Mouse (Mus musculus) kidney, embryonic 15.5 days (tissue): ENCODE measurements at regions not wholly inside any gene's neighbourhood (a gene's known extent, or its start where the extent isn't known, plus 50 kb on each side); places are given as distances from the start of the nearest gene placed in this dataset.
A peak's percentile ranks its signal among the peaks of the same experiment; 100 is the strongest.
"Not testable (repeated sequence)": the region's sequence is repeated elsewhere in the genome, so short reads cannot be mapped to it uniquely, and the experiment has no call there.

Experiments used
- ATAC-seq: fragments of 200-750 bp; cut with Nextera tagmentation; replicated peaks from 2 replicates; pipeline ENCODE4 v1.8.0; 2017; ENCODE audit warnings: moderate TSS enrichment; ENCODE audit not compliant: low FRiP score
- H3K27ac ChIP-seq: fragments of 300-500 bp; sonication (generic); 2 replicates; pipeline ENCODE4 v1.5.1; 2015; ENCODE audit warnings: mild to moderate bottlenecking, inconsistent platforms
- H3K27me3 ChIP-seq: fragments of 300-500 bp; sonication (generic); 2 replicates; pipeline ENCODE4 v1.6.1; 2015; ENCODE audit warnings: inconsistent platforms
- H3K36me3 ChIP-seq: fragments of 300-500 bp; sonication (generic); 2 replicates; pipeline ENCODE4 v1.6.1; 2015; ENCODE audit warnings: inconsistent platforms
- H3K4me1 ChIP-seq: fragments of 300-500 bp; sonication (generic); 2 replicates; pipeline ENCODE4 v1.6.1; 2015; ENCODE audit warnings: inconsistent platforms
- H3K4me2 ChIP-seq: fragments of 300-500 bp; sonication (generic); 2 replicates; pipeline ENCODE4 v1.6.1; 2015; ENCODE audit warnings: moderate library complexity, mild to moderate bottlenecking, inconsistent platforms
- H3K4me3 ChIP-seq: fragments of 300-500 bp; sonication (generic); replicated peaks from 2 replicates; pipeline ENCODE4 v1.5.1; 2015; ENCODE audit warnings: mild to moderate bottlenecking, inconsistent platforms
- H3K9ac ChIP-seq: fragments of 300-500 bp; sonication (generic); 2 replicates; pipeline ENCODE4 v1.6.1; 2015; ENCODE audit warnings: mild to moderate bottlenecking, inconsistent platforms
- H3K9me3 ChIP-seq: fragments of 300-500 bp; sonication (generic); replicated peaks from 2 replicates; pipeline ENCODE4 v1.6.1; 2016; ENCODE audit warnings: inconsistent platforms
- WGBS: fragments of 180-500 bp; shearing (Covaris S2); methylation state at CpG from one replicate; pipeline ENCODE4 v1.1.7; 2015; ENCODE audit warnings: mixed read lengths; 5-methylcytosine and 5-hydroxymethylcytosine counted together

DNA sequence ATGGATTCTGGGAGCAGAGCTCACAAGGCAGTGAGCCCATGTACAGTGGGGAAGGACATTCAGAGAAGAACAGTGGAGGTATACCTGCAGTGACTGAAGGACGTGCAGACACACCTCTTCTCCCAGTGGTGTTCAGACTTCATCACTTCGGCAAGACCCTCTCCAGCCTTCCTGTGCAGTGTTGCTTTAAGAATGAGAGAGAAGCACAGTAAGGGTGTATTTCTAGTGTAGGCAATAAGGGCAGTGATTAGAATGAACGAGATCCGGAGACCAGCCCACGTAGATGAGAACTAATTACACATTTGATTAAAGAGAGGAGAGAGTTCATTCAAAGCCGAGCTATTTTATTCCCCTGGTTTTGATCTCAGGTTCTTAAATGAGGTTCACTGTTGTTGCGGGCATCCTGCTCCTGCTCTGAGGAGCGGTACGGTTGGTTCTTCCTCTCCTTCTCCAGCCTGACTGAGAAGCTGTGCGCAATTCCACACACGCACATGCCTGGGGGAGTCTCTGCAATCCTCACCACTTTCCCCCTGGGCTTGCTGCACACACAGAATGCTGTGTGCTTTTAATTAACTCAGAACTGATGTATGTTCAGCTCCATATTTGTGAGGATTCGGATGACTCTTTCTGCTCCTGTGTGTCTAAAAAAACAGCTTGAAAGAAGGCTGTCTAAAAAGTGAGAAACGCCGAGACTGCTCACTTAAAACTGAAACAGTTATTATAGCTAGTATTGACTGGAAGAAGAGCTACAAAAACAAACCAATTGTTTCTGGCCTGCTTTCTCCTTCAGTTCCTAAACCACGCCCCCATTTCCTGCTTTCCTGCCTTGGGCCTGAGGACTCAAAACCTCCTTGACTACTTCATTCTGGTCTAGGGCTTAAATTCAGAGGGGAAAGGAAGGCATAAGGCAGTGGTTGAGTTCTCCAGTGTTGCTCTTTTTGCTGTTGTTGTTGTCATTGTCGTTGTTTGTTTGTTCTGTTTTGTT is 114.2 kb upstream of the Fhl2 start:
- no peaks in the 10 kb centered on the region for H3K9me3 ChIP-seq
- H3K4me2 ChIP-seq: no peak overlapping the region
- H3K27ac ChIP-seq: peak overlapping the region; percentile 57
- H3K36me3 ChIP-seq: no peaks in the 10 kb centered on the region
- H3K4me1 ChIP-seq: peaks cover 14% of the 10 kb centered on the region
- H3K27me3 ChIP-seq: no peaks in the 10 kb centered on the region
- no peak overlapping the region for H3K9ac ChIP-seq
- no peak overlapping the region for H3K4me3 ChIP-seq
- no peak; the same call in 1 of the 2 replicates for ATAC-seq
- 50% methylated on average over 16 of the region's 16 CpGs for WGBS

DNA sequence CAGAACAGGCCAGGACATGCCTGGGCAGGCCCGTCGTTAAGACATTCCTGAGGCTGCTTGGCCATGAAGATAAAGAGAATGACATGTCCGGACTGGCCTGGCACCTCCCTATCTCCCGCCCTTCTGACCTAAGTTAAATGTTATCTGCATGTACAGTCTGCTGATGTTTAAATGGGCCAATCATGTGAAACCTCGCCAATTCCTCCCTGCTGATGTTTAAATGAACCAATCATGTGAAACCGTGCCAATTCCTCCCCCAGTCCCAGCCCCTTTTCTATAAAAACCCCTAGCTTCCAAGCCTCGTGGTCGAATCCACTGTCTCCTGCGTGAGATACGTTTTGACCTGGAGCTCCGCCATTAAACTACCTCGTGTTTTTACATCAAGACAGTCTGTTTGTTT is 119.5 kb upstream of the Fhl2 start:
- H3K9me3 ChIP-seq, H3K4me3 ChIP-seq, H3K9ac ChIP-seq, H3K27ac ChIP-seq, H3K4me2 ChIP-seq, ATAC-seq, H3K27me3 ChIP-seq, H3K4me1 ChIP-seq, H3K36me3 ChIP-seq: not testable (repeated sequence)
- WGBS: 73% methylated on average over 12 of the region's 12 CpGs

GRCm38 (mm10) chr1:43317076-43317871 is 120.5 kb upstream of the Fhl2 start:
- ATAC-seq: no peak

GRCm38 (mm10) chr1:43333488-43333887 is 110.9 kb upstream of the Nck2 start:
- H3K9ac ChIP-seq: not testable (repeated sequence)
- 90% methylated on average over 10 of the region's 10 CpGs for WGBS

More at GRCm38 (mm10) chr1:43317076-43317871, 120.5 kb upstream of the Fhl2 start:
- Histone ChIP-seq H3K27ac (no peak overlapping the region), H3K27me3 (no peaks in the 10 kb centered on the region), H3K4me1 (no peaks in the 10 kb centered on the region), H3K9ac (no peak overlapping the region), H3K36me3 (no peaks in the 10 kb centered on the region), H3K4me3 (no peak overlapping the region), H3K9me3 (no peaks in the 10 kb centered on the region), H3K4me2 (no peak overlapping the region)
- 82% methylated on average over 3 of the region's 3 CpGs for WGBS

GRCm38 (mm10) chr1:43337168-43337784 is 107.1 kb upstream of the Nck2 start:
- no peak overlapping the region for H3K9ac ChIP-seq
- no peaks in the 10 kb centered on the region for H3K27me3 ChIP-seq
- H3K36me3 ChIP-seq: no peaks in the 10 kb centered on the region
- peaks cover 28% of the 10 kb centered on the region for H3K4me1 ChIP-seq
- H3K4me2 ChIP-seq: no peak overlapping the region
- WGBS: 55% methylated on average over 3 of the region's 3 CpGs
- peaks cover 10% of the 10 kb centered on the region; the same call in 1 of the 2 replicates for H3K9me3 ChIP-seq
- H3K27ac ChIP-seq: peak overlapping the region; percentile 80
- H3K4me3 ChIP-seq: no peak overlapping the region
- peak; percentile 88 for ATAC-seq

More at GRCm38 (mm10) chr1:43333488-43333887, 110.9 kb upstream of the Nck2 start:
- H3K4me2 ChIP-seq, H3K4me3 ChIP-seq, H3K27me3 ChIP-seq, H3K9me3 ChIP-seq, H3K27ac ChIP-seq, ATAC-seq, H3K36me3 ChIP-seq: not testable (repeated sequence)
- peaks cover 18% of the 10 kb centered on the region for H3K4me1 ChIP-seq

DNA sequence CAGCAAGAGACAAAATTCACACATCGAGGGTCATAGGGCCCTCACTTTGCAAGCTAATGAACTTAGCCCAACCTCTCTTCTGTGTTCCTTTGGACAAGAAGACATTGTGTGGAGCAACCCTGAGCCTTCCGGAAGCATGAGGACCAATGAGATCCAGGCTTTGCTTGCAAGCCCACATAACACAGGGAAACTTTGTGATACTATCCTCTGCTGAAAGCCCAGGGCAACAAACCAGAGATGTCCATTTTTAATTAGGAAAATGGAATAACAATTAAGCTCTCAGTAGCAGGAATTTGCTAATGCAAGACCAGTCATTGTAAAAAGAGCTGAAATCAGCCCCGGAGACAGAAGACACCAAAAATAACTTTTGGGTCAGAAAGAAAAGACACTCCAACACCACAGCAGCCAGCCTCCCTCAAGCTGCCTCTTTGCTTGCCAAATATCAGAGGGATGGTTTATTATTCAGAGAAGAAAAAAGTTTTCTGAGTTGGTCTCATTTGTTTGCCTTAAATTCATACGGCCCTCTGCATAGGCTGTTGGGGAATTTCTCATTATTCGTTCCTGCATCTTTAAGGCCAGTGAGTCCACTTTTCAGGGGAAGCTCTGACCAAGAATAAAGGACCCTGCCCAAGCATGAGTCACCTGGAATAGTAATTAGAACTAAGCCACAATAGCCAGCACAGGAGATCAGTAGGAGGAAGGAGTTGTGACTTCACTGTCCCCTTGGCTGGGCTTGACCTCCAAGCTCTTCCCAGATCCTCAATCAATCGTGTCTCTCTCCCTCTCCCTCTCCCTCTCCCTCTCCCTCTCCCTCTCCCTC is 106.1 kb upstream of the Nck2 start:
- Histone ChIP-seq H3K9me3 (peaks cover 7% of the 10 kb centered on the region; the same call in 1 of the 2 replicates), H3K9ac (no peak overlapping the region), H3K4me3 (no peak overlapping the region), H3K4me2 (no peak overlapping the region), H3K36me3 (no peaks in the 10 kb centered on the region), H3K27ac (peak overlapping the region; percentile 74), H3K4me1 (peaks cover 28% of the 10 kb centered on the region), H3K27me3 (no peaks in the 10 kb centered on the region)
- 50% methylated on average over 6 of the region's 6 CpGs for WGBS
- no peak for ATAC-seq

DNA sequence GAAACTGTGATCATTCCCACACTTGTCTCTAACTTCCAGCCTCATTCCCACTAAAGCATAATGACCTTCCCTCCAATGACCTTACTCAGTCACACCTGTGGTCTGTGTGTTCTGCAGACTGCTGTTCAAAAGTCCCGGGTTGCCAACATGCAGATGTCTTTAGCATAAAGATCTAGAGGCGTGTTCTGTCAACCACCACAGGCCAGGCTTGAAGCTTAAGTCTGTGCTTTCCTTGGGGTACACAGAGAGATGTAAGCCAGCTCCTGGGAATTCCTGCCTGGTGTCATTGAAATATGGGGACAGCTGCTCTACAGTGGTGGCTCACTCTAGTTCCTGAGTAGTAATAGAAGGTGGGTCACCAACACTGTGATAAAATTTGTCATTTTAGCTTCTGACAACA is 101.5 kb upstream of the Nck2 start:
- Histone ChIP-seq H3K4me2 (no peak overlapping the region), H3K4me1 (peaks cover 17% of the 10 kb centered on the region), H3K27me3 (no peaks in the 10 kb centered on the region), H3K9ac (no peak overlapping the region), H3K4me3 (no peak overlapping the region), H3K36me3 (no peaks in the 10 kb centered on the region), H3K9me3 (no peaks in the 10 kb centered on the region), H3K27ac (no peak overlapping the region)
- ATAC-seq: no peak
- WGBS: 89% methylated on average over 2 of the region's 2 CpGs

DNA sequence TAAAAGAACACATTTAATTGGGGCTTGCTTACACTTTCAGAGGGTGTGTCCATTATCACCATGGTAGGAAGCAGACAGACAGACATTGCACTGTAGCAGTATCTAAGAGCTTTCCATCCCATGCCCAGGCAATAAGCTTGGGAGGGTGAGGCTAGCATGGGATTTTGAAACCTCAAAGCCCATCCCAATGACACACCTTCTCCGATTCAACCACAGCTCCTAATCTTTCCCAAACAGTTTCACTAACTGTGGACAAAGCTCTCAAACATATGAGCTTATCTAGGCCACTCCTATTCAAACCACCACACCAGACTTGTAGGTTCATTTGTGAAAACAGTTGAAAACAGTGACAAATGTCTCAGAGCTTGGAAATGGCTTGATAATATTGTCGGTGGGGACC is 101.0 kb upstream of the Nck2 start:
- H3K27ac ChIP-seq: no peak overlapping the region
- no peaks in the 10 kb centered on the region for H3K27me3 ChIP-seq
- ATAC-seq: no peak
- no peaks in the 10 kb centered on the region for H3K36me3 ChIP-seq
- H3K4me3 ChIP-seq: no peak overlapping the region
- H3K9me3 ChIP-seq: no peaks in the 10 kb centered on the region
- 90% methylated on average over 2 of the region's 2 CpGs for WGBS
- peaks cover 11% of the 10 kb centered on the region for H3K4me1 ChIP-seq
- H3K9ac ChIP-seq: no peak overlapping the region
- no peak overlapping the region for H3K4me2 ChIP-seq

DNA sequence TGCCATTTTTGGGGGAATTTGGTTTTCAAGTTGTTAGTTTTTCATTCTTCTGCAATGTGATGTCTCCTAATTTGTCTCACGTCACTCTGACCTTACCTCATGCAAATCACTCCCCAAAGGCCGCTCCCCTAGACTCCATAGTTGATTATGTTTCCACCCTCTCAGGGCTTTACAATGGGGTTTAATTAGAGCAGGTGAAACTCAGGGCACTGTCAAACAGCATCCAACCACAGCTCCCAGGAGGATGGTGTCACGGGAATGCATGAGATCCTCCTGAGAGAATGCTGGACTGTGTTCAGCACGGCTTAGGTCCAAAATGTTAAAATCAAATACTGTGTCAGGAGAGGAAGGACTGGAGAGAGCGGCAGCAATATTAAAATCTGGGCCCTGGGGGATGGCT is 100.4 kb upstream of the Nck2 start:
- H3K27me3 ChIP-seq: no peaks in the 10 kb centered on the region
- no peak overlapping the region for H3K4me3 ChIP-seq
- peaks cover 9% of the 10 kb centered on the region; the same call in 1 of the 2 replicates for H3K4me1 ChIP-seq
- no peak overlapping the region for H3K9ac ChIP-seq
- no peak overlapping the region for H3K27ac ChIP-seq
- ATAC-seq: no peak
- no peaks in the 10 kb centered on the region for H3K36me3 ChIP-seq
- 80% methylated on average over 5 of the region's 5 CpGs for WGBS
- no peak overlapping the region for H3K4me2 ChIP-seq
- no peaks in the 10 kb centered on the region for H3K9me3 ChIP-seq

GRCm38 (mm10) chr1:43347152-43347551 is 97.2 kb upstream of the Nck2 start:
- Histone ChIP-seq H3K27ac (no peak overlapping the region), H3K9ac (no peak overlapping the region), H3K36me3 (no peaks in the 10 kb centered on the region), H3K9me3 (no peaks in the 10 kb centered on the region), H3K27me3 (no peaks in the 10 kb centered on the region), H3K4me3 (no peak overlapping the region), H3K4me2 (no peak overlapping the region), H3K4me1 (no peaks in the 10 kb centered on the region)
- 81% methylated on average over 4 of the region's 4 CpGs for WGBS
- ATAC-seq: no peak

GRCm38 (mm10) chr1:43349966-43350365 is 94.4 kb upstream of the Nck2 start:
- Histone ChIP-seq H3K4me1 (peaks cover 4% of the 10 kb centered on the region), H3K9ac (no peak overlapping the region), H3K9me3 (no peaks in the 10 kb centered on the region), H3K4me2 (no peak overlapping the region), H3K27ac (no peak overlapping the region), H3K36me3 (no peaks in the 10 kb centered on the region), H3K27me3 (no peaks in the 10 kb centered on the region), H3K4me3 (no peak overlapping the region)
- no peak for ATAC-seq
- WGBS: 74% methylated on average over 3 of the region's 3 CpGs
